Mouse (Mus musculus) lung, postnatal 0 days (tissue): ENCODE measurements at regions not wholly inside any gene's neighbourhood (a gene's known extent, or its start where the extent isn't known, plus 50 kb on each side); places are given as distances from the start of the nearest gene placed in this dataset.

Experiments used
- ATAC-seq: fragments of 200-750 bp; cut with Nextera tagmentation; 2 replicates; pipeline ENCODE4 v1.8.0; 2017; ENCODE audit warnings: moderate library complexity
- DNase-seq: peaks from one replicate; pipeline ENCODE4 v3.0.0-alpha.2; 2016; ENCODE audit warnings: low spot score
- H3K27ac ChIP-seq: fragments of 300-500 bp; sonication (generic); 2 replicates; pipeline ENCODE4 v1.5.1; 2014; ENCODE audit warnings: antibody characterized with exemption, mild to moderate bottlenecking, low read length, mixed read lengths
- H3K27me3 ChIP-seq: fragments of 300-500 bp; sonication (generic); replicated peaks from 2 replicates; pipeline ENCODE4 v1.6.1; 2014; ENCODE audit warnings: low read length, mixed read lengths; ENCODE audit not compliant: insufficient read depth
- H3K36me3 ChIP-seq: fragments of 300-500 bp; sonication (generic); 2 replicates; pipeline ENCODE4 v1.6.1; 2014; ENCODE audit warnings: low read length, mixed read lengths; ENCODE audit not compliant: insufficient read depth
- H3K4me1 ChIP-seq: fragments of 300-500 bp; sonication (generic); 2 replicates; pipeline ENCODE4 v1.6.1; 2014; ENCODE audit warnings: antibody characterized with exemption, low read depth, low read length, mixed read lengths; ENCODE audit not compliant: insufficient read depth
- H3K4me2 ChIP-seq: fragments of 300-500 bp; sonication (generic); replicated peaks from 2 replicates; pipeline ENCODE4 v1.6.1; 2014; ENCODE audit warnings: low read depth, mild to moderate bottlenecking, low read length, moderate library complexity, mixed read lengths
- H3K4me3 ChIP-seq: fragments of 300-500 bp; sonication (generic); 2 replicates; pipeline ENCODE4 v1.5.1; 2014; ENCODE audit warnings: low read depth, low read length
- H3K9ac ChIP-seq: fragments of 300-500 bp; sonication (generic); replicated peaks from 2 replicates; pipeline ENCODE4 v1.6.1; 2014; ENCODE audit warnings: low read depth, mild to moderate bottlenecking
- H3K9me3 ChIP-seq: fragments of 300-500 bp; sonication (generic); 2 replicates; pipeline ENCODE4 v1.6.1; 2016; ENCODE audit warnings: low read length, mixed read lengths
- CTCF ChIP-seq: IDR thresholded peaks from 2 replicates; pipeline ENCODE4 v1.5.1; 2016; ENCODE audit warnings: antibody characterized with exemption, mild to moderate bottlenecking
- EP300 ChIP-seq: IDR thresholded peaks from 2 replicates; pipeline ENCODE4 v1.6.1; 2016; ENCODE audit warnings: antibody characterized with exemption, mild to moderate bottlenecking, control low read depth
- WGBS: fragments of 180-500 bp; shearing (Covaris S2); extraction: QIAGEN DNeasy Blood & Tissue Kit; methylation state at CpG from one replicate; pipeline ENCODE4 v1.1.7; 2014; 5-methylcytosine and 5-hydroxymethylcytosine counted together

- no peak overlapping the region for H3K4me2 ChIP-seq
- no peaks in the 10 kb centered on the region for H3K36me3 ChIP-seq
- ATAC-seq (no peak), DNase-seq (peak; percentile 40)
- TF ChIP-seq EP300 (no peak), CTCF (no peak)
- WGBS = 14% methylated on average over 3 of the region's 3 CpGs
- H3K27ac ChIP-seq = no peak overlapping the region
- H3K27me3 ChIP-seq = no peaks in the 10 kb centered on the region
- no peaks in the 10 kb centered on the region for H3K9me3 ChIP-seq
- no peaks in the 10 kb centered on the region for H3K4me1 ChIP-seq
- no peak overlapping the region for H3K4me3 ChIP-seq
- no peak overlapping the region for H3K9ac ChIP-seq
These were observed 99.3 kb downstream of the Fasl start for GRCm38 (mm10) chr1:161688946-161689345.

GRCm38 (mm10) chr1:161687548-161687947 is 100.7 kb downstream of the Fasl start:
- no peaks in the 10 kb centered on the region for H3K4me1 ChIP-seq
- ATAC-seq = no peak
- H3K27me3 ChIP-seq = no peaks in the 10 kb centered on the region
- WGBS = 17% methylated on average over 12 of the region's 12 CpGs
- no peak overlapping the region for H3K27ac ChIP-seq
- 0 out of 2 replicates have a peak overlapping the region, but pooled peaks have one; percentile 22 for H3K4me2 ChIP-seq
- TF ChIP-seq CTCF (peak; percentile 84), EP300 (no peak)
- no peaks in the 10 kb centered on the region for H3K36me3 ChIP-seq
- H3K9ac ChIP-seq = no peak overlapping the region
- peak; percentile 42 for DNase-seq
- H3K4me3 ChIP-seq = no peak overlapping the region
- H3K9me3 ChIP-seq = no peaks in the 10 kb centered on the region

GRCm38 (mm10) chr1:161680558-161680957 is 107.7 kb downstream of the Fasl start:
- DNase-seq = no peak
- no peaks in the 10 kb centered on the region for H3K27me3 ChIP-seq
- H3K27ac ChIP-seq = no peak overlapping the region
- no peak for ATAC-seq
- H3K4me1 ChIP-seq = no peaks in the 10 kb centered on the region; the same call in 1 of the 2 replicates
- no peak overlapping the region for H3K4me3 ChIP-seq
- TF ChIP-seq EP300 (no peak), CTCF (no peak)
- H3K9me3 ChIP-seq = no peaks in the 10 kb centered on the region
- H3K9ac ChIP-seq = no peak overlapping the region
- 71% methylated on average over 6 of the region's 6 CpGs for WGBS
- H3K4me2 ChIP-seq = no peak overlapping the region
- H3K36me3 ChIP-seq = no peaks in the 10 kb centered on the region

GRCm38 (mm10) chr1:161670937-161671336 is 117.4 kb downstream of the Fasl start:
- ATAC-seq (no peak), DNase-seq (no peak)
- H3K27me3 ChIP-seq = no peaks in the 10 kb centered on the region
- H3K9me3 ChIP-seq = no peaks in the 10 kb centered on the region
- H3K4me2 ChIP-seq = no peak overlapping the region
- H3K4me3 ChIP-seq = no peak overlapping the region
- H3K4me1 ChIP-seq = no peaks in the 10 kb centered on the region
- WGBS = 81% methylated on average over 5 of the region's 5 CpGs
- TF ChIP-seq CTCF (no peak), EP300 (no peak)
- no peak overlapping the region for H3K27ac ChIP-seq
- H3K36me3 ChIP-seq = no peaks in the 10 kb centered on the region
- no peak overlapping the region for H3K9ac ChIP-seq

GRCm38 (mm10) chr1:161664321-161664720 is 124.0 kb downstream of the Fasl start:
- no peak for ATAC-seq
- no peaks in the 10 kb centered on the region for H3K4me1 ChIP-seq
- H3K27me3 ChIP-seq = no peaks in the 10 kb centered on the region
- no peak overlapping the region for H3K9ac ChIP-seq
- no peaks in the 10 kb centered on the region for H3K9me3 ChIP-seq
- TF ChIP-seq CTCF (no peak), EP300 (no peak)
- H3K4me3 ChIP-seq = no peak overlapping the region
- 51% methylated on average over 3 of the region's 3 CpGs for WGBS
- no peaks in the 10 kb centered on the region for H3K36me3 ChIP-seq
- DNase-seq = no peak
- H3K4me2 ChIP-seq = no peak overlapping the region
- no peak overlapping the region for H3K27ac ChIP-seq

- no peaks in the 10 kb centered on the region for H3K27me3 ChIP-seq
- no peak for ATAC-seq
- H3K4me3 ChIP-seq = no peak overlapping the region
- no peak overlapping the region for H3K27ac ChIP-seq
- no peaks in the 10 kb centered on the region for H3K9me3 ChIP-seq
- no peak overlapping the region for H3K4me2 ChIP-seq
- no peak for DNase-seq
- TF ChIP-seq EP300 (no peak), CTCF (no peak)
- H3K9ac ChIP-seq = no peak overlapping the region
- H3K36me3 ChIP-seq = no peaks in the 10 kb centered on the region
- no peaks in the 10 kb centered on the region for H3K4me1 ChIP-seq
- 64% methylated on average over 1 of the region's 1 CpGs for WGBS
These were observed 124.9 kb downstream of the Fasl start for GRCm38 (mm10) chr1:161663351-161663750.

- 77% methylated on average over 2 of the region's 2 CpGs for WGBS
- no peak for DNase-seq
These were observed 126.1 kb downstream of the Fasl start for GRCm38 (mm10) chr1:161662241-161662640.

More at GRCm38 (mm10) chr1:161662241-161662640, 126.1 kb downstream of the Fasl start:
- Histone ChIP-seq H3K36me3 (no peaks in the 10 kb centered on the region), H3K4me3 (no peak overlapping the region), H3K4me1 (no peaks in the 10 kb centered on the region), H3K27me3 (no peaks in the 10 kb centered on the region), H3K9ac (no peak overlapping the region), H3K9me3 (no peaks in the 10 kb centered on the region), H3K4me2 (no peak overlapping the region), H3K27ac (no peak overlapping the region)
- TF ChIP-seq EP300 (no peak), CTCF (no peak)
- no peak for ATAC-seq
